Mouse (Mus musculus) brown adipose tissue, adult 24 weeks (tissue): ENCODE data around the gene Ppil2. TPM values are rescaled to one million over a fixed set of nuclear protein-coding genes. Genes with fewer than 3 reads are reported as not detected.

Experiments
- H3K27ac ChIP-seq: fragments of 200-500 bp; replicated peaks from 2 replicates; pipeline ENCODE4 v1.5.1; 2012; ENCODE audit warnings: low read depth, mild to moderate bottlenecking, low read length
- H3K4me1 ChIP-seq: fragments of 200-500 bp; 2 replicates; pipeline ENCODE4 v1.6.1; 2012; ENCODE audit warnings: low read length, mixed read lengths; ENCODE audit not compliant: control insufficient read depth, insufficient read depth, insufficient read length
- H3K4me3 ChIP-seq: fragments of 200-500 bp; 2 replicates; pipeline ENCODE4 v1.5.1; 2012; ENCODE audit warnings: low read depth, mild to moderate bottlenecking, low read length, moderate library complexity; ENCODE audit not compliant: insufficient read depth
- polyA plus RNA-seq: library from polyadenylated mRNA; stranded (reverse); fragments of >200 nt; gene quantifications from 2 replicates; pipeline ENCODE4 v1.2.4, GENCODE M21; 2012; ENCODE audit not compliant: missing spikeins, insufficient read depth, insufficient read length

Gene Ppil2
- 48.5 and 51.7 TPM in 2 replicates for polyA plus RNA-seq

DNA sequence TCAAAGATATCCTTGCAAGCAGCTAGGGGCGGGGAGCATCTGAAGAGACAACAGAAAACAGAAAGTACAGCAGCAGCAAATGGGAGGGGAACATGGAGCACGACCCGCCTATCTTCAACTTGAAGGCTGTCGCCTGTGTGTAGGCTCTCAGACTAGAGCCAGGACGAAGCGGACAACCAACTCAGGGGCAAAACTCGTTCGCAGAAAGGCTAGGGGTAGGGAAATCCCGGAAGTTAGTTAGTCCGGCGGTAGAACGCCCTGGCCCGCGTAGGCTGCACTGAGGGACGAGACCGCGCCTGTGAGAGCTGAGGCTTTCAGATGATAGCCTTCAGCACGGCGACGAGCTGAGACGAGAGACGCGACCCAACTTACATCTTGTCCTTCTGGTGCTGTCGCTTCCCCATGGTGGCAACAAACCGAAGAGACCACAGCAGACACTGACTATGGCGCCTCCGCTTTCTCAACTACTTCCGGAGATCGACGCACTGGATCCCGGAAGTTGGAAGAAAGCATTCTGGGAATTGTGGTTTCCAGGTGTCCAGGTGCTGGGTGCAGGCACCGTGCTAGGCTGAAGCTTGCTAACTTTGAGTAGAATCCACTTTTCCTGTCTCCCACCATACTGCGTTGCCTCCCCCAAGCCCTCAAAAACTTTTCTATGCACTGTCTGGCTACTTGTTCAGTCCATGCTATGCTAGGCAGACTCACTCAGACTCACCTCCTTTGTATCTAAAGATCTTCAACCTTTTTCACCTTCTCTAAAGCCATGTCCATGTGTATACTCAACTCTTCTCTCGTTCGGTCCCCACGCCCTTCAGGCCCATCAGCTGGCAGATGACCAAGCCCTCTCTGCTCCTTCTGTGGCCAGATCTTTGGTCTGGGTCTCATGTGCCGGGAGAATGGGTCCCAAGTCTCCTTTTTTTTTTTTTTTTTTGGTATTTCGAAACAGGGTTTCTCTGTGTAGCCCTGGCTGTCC is at the start of gene Ppil2:
TSS of gene Ppil2 (minus strand) at position 487 of the 973 bp plus-strand sequence.
- peak within 1 kb of the TSS; percentile 72 for H3K27ac ChIP-seq
- H3K4me1 ChIP-seq: 0 out of 2 replicates have a peak, but pooled peaks cover 3% of the 10 kb centered on the region
- H3K4me3 ChIP-seq: peak within 1 kb of the TSS; percentile 94

- no peak overlapping the region for H3K27ac ChIP-seq
- H3K4me1 ChIP-seq: no peaks in the 10 kb centered on the region
Measured at GRCm38 (mm10) chr16:17154346-17154745, 43.3 kb upstream of the Ppil2 start.

DNA sequence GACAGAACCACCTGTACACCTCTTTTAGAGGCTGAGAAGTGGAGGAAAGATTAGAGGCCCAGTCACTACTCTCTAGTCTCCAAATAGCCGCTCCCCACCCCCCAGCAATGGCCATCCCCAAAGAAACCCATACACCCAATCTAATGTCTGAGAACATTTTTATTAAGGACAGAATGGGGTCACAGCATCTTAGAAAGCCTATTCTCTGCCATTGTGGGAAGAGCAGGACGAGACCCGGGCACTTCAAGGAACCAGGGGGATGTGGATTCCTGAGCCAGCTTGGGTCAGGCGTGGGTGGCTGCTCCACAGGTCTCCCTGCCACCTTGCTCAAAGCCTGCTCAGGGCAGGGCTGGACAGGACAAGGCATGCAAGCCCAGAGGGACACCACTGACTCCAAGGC is 40.8 kb upstream of the Ppil2 start:
- Histone ChIP-seq H3K4me1 (peaks cover 3% of the 10 kb centered on the region; the same call in 1 of the 2 replicates), H3K4me3 (no peak overlapping the region), H3K27ac (no peak overlapping the region)

More at GRCm38 (mm10) chr16:17154346-17154745, 43.3 kb upstream of the Ppil2 start:
- no peak overlapping the region for H3K4me3 ChIP-seq

GRCm38 (mm10) chr16:17150520-17151258 is 39.6 kb upstream of the Ppil2 start:
- Histone ChIP-seq H3K4me3 (no peak overlapping the region), H3K4me1 (peaks cover 3% of the 10 kb centered on the region; the same call in 1 of the 2 replicates), H3K27ac (no peak overlapping the region)

DNA sequence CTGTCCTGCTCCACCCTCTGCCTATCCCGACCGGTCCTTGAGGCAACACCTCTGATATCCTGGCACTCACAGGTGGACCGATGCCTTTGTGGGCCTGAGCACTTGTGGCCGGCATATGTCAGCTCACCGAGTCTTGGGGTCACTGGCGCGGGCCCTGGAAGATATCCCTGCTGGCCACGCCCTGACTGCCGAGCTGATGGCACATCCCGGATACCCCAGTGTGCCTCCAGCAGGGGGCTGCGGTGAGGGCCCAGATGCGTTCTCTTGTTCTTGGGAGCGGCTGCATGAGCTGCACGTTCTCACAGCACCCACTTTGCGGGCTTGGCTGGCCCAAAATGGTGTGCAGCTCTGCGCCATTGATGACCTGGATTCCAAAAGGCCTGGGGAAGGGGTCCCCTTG is 37.0 kb upstream of the Ppil2 start:
- Histone ChIP-seq H3K27ac (no peak overlapping the region), H3K4me3 (no peak overlapping the region), H3K4me1 (peaks cover 3% of the 10 kb centered on the region; the same call in 1 of the 2 replicates)

- no peak overlapping the region for H3K27ac ChIP-seq
- H3K4me1 ChIP-seq: peaks cover 3% of the 10 kb centered on the region; the same call in 1 of the 2 replicates
- H3K4me3 ChIP-seq: peak overlapping the region; percentile 59
Measured at GRCm38 (mm10) chr16:17147391-17147929, 36.4 kb upstream of the Ppil2 start.

DNA sequence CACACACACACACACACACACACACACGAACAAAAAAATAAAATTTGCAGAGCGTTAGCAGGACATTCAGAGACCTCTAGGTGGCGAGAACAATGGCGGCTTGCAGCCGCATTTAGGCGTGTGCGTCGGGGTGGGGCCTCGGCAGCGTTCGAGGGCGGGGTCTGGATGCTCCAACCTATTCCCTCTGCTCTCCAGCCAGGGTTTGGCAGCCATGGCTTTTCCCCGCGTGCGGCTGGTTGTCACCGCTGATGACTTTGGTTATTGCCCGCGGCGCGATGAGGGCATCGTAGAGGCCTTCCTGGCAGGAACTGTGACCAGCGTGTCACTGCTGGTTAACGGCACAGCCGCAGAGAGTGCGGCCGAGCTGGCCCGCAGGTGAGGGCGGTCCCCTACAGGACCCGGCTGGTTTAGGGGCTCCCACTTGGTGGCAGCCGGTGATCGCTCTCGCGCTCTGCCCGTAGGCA is 35.7 kb upstream of the Ppil2 start, which contains the start of gene Ccdc116:
TSS of gene Ccdc116 (minus strand) at position 458 of the 464 bp plus-strand sequence.
- peaks cover 3% of the 10 kb centered on the region; the same call in 1 of the 2 replicates for H3K4me1 ChIP-seq
- H3K27ac ChIP-seq: no peak within 1 kb of the TSS
- H3K4me3 ChIP-seq: peak within 1 kb of the TSS; percentile 59

GRCm38 (mm10) chr16:17144339-17144738 is 33.3 kb upstream of the Ppil2 start, which contains the start of gene Ydjc:
TSS of gene Ydjc (plus strand) at chr16:17144621.
- Histone ChIP-seq H3K27ac (no peak within 1 kb of the TSS), H3K4me3 (no peak within 1 kb of the TSS), H3K4me1 (peaks cover 3% of the 10 kb centered on the region; the same call in 1 of the 2 replicates)

- Histone ChIP-seq H3K4me1 (no peaks in the 10 kb centered on the region), H3K4me3 (no peak overlapping the region), H3K27ac (no peak overlapping the region)
Measured at GRCm38 (mm10) chr16:17137355-17137754, 26.3 kb upstream of the Ppil2 start.

GRCm38 (mm10) chr16:17132906-17133200 is 21.8 kb upstream of the Ppil2 start:
- Histone ChIP-seq H3K27ac (no peak overlapping the region), H3K4me3 (no peak overlapping the region), H3K4me1 (no peaks in the 10 kb centered on the region)

DNA sequence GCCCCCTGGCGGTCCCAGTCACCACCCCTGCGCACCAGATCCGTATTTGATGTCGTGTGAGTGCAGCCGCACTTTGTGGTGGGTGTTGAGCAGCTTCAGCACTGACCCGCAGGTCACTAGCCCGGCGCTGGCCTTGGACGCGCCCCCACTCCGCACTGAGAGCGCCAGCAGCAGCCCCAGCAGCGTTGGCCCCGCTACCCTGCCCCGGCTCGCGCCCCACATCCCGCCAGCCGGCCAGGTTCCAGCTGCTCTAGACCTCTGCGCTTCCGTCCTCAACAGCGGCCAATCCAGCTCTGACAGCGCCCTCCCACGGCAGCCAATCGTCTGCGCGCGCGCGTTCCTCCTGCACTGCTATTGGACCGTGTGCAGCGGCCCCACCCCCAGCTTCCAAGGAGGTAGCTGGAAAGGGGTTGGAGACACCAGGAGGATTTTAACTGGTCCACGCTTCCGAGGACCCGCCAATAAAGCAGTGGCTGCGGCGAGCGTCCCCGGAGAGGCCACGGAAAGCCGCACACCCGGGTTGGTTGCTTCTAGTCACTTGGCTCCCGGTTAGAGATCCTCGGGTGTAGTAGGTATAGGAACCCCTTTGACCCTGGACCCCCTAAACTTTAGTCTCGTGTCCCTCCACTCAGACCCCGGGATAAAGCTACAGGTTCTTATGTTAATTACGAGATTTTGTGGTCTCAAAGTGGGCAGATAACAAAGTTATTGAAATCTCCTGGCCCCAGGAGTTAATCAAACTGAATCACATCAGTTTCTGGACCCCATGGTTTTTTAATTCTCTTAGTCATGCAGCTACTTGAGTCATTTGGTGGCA is 21.2 kb upstream of the Ppil2 start, which contains the start of gene Sdf2l1:
TSS of gene Sdf2l1 (minus strand) at position 295 of the 817 bp plus-strand sequence.
- Histone ChIP-seq H3K27ac (no peak within 1 kb of the TSS), H3K4me3 (peak within 1 kb of the TSS; percentile 96), H3K4me1 (no peaks in the 10 kb centered on the region)

DNA sequence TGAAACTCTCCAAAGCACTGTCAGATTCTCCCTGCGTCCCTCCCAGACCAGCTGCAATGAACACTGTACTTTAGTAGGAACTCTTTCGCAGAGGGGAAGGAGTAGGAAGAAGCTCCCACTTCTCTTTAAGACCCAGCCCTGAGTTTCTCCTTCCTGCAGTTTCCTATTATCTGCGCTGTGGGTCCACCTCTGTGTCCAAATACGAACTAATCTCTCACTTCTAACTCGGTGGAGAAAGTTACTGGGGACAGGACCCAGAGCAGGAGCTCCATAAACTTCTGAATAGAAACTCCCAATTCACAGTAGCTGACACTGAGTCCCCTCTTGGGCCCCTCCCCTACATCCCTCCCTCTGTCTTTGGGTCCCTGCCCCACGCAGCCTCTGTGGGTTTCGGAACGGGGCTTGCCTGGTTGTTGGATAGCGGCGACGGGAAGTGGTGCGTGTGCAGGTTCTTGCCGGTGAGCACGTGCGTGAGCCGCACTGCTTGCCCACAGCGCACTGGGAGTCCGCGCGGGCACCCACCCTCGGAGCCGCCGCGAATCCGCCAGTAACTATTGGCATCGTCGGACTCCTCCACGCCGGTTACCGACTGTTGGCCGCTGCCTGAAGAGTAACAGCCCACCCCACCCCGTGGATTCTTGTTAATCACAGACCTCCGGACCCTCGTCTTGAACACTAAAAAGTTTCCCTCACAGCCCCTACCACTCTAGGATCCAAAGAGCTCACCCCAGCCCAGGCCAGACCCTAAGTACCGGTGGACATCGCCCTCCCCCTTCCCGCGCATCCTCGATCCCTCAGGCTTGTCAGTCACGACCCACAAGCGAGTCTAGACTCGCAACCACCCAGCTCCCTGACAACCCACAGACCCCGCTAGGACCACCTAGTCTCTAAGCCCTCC is 20.4 kb upstream of the Ppil2 start:
- no peak overlapping the region for H3K27ac ChIP-seq
- H3K4me1 ChIP-seq: no peaks in the 10 kb centered on the region
- H3K4me3 ChIP-seq: peak overlapping the region; percentile 96

- no peak overlapping the region for H3K27ac ChIP-seq
- no peak overlapping the region for H3K4me3 ChIP-seq
- no peaks in the 10 kb centered on the region for H3K4me1 ChIP-seq
Measured at GRCm38 (mm10) chr16:17127292-17127691, 16.2 kb upstream of the Ppil2 start.
